ENCODE assay signal across 7 mouse cellular contexts in genomic region chr10:92242714-92243440, GRCm38 (mm10).
DNase-seq lines count a peak whose midpoint lies in the region; ATAC-seq lines count a peak whose summit lies in the region.

No protein-coding gene starts in this region.

- H3K36me3 ChIP-seq in neural tube, embryonic 13.5 days = no peaks in the 10 kb centered on the region

- no peak overlapping the region for H3K4me2 ChIP-seq in neural tube, embryonic 13.5 days

- peak; percentile 89 for ATAC-seq in neural tube, embryonic 13.5 days (ENCODE audit: low read depth)
- ATAC-seq in erythroid progenitor cell, adult 5-6 weeks (replicated peaks; ENCODE audit: low FRiP score, poor library complexity, severe bottlenecking) = no peak

- 33% methylated on average over 11 of the region's 11 CpGs for WGBS in neural tube, embryonic 13.5 days

- no peak overlapping the region for H3K9ac ChIP-seq in neural tube, embryonic 13.5 days

- H3K27ac ChIP-seq in neural tube, embryonic 13.5 days (replicated peaks) = 0 out of 2 replicates have a peak overlapping the region, but pooled peaks have one; percentile 33

- H3K27me3 ChIP-seq in neural tube, embryonic 13.5 days = no peaks in the 10 kb centered on the region

- DNase-seq in left cerebral cortex, postnatal 4 days = peak; percentile 81
- DNase-seq in left cerebral cortex, adult 18-20 months (ENCODE audit: low spot score in 2 of 2) = no peak
- DNase-seq in embryo, embryonic 11 days = peak; percentile 24
- peak; percentile 28 for DNase-seq in kidney, adult 18-20 months
- no peak for DNase-seq in MN1 (ENCODE audit: low spot score)

- H3K4me1 ChIP-seq in neural tube, embryonic 13.5 days (replicated peaks) = peaks cover 22% of the 10 kb centered on the region

- no peaks in the 10 kb centered on the region for H3K9me3 ChIP-seq in neural tube, embryonic 13.5 days

- intact Hi-C loops in left cerebral cortex, postnatal 4 days (cut with DNase I) = no loop called here

- H3K4me3 ChIP-seq in neural tube, embryonic 13.5 days = no peak overlapping the region

Comparison
In these comparisons a context has a peak if more than half of its experiments do, and no peak if none do; other contexts are left out.
1. DNase-seq: peak in left cerebral cortex, postnatal 4 days (single experiment), embryo, embryonic 11 days (single experiment) and kidney, adult 18-20 months (single experiment); none in left cerebral cortex, adult 18-20 months (0 of 2) and MN1 (single experiment).